Mouse (Mus musculus): ENCODE results near the gene Bax. TPM values are rescaled to one million over a fixed set of nuclear protein-coding genes. Genes with fewer than 3 reads are reported as not detected.

Gene Bax
- 10 to 100 TPM; 60.1 to 64.5 TPM for total RNA-seq (2021)
- long read RNA-seq, experiment 1, transcript Bax-201 (6 exons, 867 nt), result major isoform, 59 of 112 reads
- long read RNA-seq, experiment 1, transcript Bax-203 (5 exons, 1,100 nt), result minor isoform, 26 of 112 reads
- long read RNA-seq, experiment 1, partial matches to known transcripts, result 4 of 112 reads
- long read RNA-seq, experiment 1, other reads (novel, unspliced or antisense), result 20 of 112 reads
- long read RNA-seq, experiment 2, transcript Bax-201 (6 exons, 867 nt), result major isoform, 40 of 59 reads
- long read RNA-seq, experiment 2, transcript Bax-203 (5 exons, 1,100 nt), result minor isoform, 12 of 59 reads
- long read RNA-seq, experiment 2, partial matches to known transcripts, result 5 of 59 reads
- long read RNA-seq, experiment 2, other reads (novel, unspliced or antisense), result 2 of 59 reads

- peak; percentile 95 to 97 for DNase-seq
These were observed at the start of gene Bax for GRCm38 (mm10) chr7:45466283-45467089. TSS of gene Bax (minus strand) at chr7:45466898.

DNA sequence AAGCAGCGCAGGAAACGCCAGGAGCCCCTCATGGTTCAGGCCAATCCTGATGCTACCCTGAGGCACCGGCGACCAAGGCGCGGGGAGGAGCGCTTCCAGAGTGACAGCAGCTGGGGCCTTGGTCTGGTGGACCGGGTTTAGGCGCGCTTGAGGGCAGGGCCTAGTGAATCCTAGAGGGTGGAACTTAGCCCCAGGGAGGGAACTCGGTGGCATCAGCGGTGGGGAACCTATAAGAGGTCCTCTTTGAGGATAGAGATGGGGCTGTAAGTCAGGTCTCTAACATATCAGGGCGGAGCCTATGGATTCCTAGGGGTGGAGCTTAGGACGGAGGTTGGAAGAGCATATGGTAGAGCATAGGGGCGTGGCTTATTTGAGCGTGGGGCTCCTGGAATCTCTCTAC lies 48.7 kb upstream of the Bax start:
- no peak for DNase-seq

GRCm38 (mm10) chr7:45514411-45514810 lies 47.7 kb upstream of the Bax start:
- DNase-seq, result no peak

DNA sequence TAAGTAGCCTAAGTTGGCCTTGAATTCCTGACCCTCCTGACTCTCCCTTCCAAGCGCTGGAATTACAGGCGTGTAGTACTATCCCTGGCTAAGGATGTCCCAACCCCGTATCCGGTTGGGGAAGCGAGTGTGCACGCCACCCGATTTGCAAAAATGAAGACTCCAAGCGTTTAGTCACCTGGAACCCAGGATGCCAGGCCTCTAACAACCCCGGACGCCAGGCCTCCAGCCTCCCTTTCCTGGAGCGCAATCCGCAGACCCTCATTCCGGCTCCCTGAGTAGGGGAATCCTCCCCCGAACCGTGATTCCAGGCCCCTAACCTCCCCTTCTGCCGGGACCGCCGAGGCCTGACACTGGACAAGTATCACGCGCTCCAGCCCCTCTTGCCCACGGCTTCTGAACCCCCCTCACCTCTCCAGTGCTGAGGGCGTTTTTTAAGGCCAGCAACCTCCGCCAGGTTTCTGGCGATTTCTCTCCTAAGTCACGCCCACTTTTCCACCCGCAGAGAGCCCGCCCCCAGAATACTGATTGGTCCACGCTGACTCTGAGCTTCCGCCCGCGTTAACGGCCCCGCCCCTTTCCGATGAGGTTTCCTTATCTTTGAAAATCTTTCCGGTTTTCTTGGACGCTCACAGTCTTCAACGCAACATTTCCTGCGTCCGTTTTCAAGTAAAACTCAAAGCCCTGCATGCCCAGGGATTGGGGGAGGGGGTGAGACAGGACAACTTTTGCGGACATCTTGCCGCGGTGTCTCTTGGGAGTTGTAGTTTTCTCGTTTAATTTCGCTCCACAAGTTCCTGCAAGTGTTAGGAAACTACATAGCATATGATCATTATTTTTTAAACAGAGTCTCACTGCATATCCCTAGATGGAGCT lies 43.5 kb upstream of the Bax start, which contains the start of gene Nucb1:
TSS of gene Nucb1 (minus strand) at position 495 of the 876 bp plus-strand sequence.
- peak; percentile 93 to 95 for DNase-seq

GRCm38 (mm10) chr7:45509181-45509882 lies 42.6 kb upstream of the Bax start:
- DNase-seq, result no peak

DNA sequence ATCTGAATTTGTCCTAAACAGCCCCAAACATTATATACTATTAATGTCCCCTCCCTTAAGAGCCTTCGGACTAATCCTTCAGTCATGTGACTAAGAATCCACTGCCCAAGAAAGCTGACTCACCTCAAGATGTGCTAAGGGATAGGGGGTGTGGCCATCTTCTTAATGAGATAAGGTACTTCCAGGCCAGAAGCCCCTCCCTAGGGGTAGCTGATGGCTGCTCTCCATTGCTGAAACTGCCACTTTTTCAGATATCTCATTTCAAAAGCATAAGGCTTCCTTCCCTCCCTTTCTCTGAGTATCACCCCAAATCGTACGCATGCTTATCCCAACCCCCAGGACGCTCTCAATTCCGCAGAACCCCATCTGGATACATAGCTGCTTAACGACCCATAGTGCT lies 41.9 kb upstream of the Bax start:
- DNase-seq, result no peak

GRCm38 (mm10) chr7:45507583-45507982 lies 40.9 kb upstream of the Bax start:
- no peak for DNase-seq

GRCm38 (mm10) chr7:45498427-45498826 lies 31.7 kb upstream of the Bax start:
- no peak for DNase-seq

DNA sequence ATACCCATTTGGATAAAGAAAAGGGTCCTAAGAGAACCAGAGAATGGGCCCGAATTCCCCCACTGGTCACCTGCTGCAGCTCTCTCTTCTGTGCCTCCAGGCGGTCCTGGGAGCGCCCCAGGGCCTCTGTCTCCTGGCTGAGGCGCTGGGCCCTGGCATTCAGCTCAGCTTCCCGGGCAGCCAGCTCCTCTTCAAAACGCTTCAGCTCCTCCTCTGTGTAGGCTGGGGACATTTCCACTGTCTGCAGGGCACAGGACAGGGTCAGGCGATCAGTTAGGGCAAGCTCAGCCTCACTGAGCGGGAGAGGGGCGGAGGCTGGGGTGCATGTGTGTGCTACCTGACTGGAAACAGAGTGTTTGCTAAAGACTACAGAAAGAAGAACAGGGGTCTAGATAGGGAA lies 27.9 kb upstream of the Bax start:
- no peak for DNase-seq

DNA sequence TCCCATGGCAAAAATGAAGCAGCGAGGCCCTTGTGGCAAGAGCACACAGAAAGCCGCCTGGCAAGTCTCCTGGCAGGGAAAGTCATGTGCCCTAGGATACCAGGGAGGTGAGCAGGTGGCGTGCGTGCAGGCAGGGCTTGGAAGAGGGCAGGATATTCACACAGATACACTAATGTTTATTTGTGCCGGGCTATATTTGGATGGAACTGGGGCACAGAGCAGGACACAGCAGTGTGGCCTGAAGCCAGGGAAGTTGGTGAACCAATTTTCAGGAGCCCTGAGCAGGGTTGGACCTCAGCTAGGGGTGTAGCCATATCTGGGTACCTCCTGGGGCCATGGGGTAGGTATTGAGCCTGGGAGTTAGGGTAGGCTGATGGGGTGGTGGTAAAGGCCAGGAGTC lies 26.3 kb upstream of the Bax start:
- peak in 1 of 2 experiments; percentile 19 for DNase-seq

DNA sequence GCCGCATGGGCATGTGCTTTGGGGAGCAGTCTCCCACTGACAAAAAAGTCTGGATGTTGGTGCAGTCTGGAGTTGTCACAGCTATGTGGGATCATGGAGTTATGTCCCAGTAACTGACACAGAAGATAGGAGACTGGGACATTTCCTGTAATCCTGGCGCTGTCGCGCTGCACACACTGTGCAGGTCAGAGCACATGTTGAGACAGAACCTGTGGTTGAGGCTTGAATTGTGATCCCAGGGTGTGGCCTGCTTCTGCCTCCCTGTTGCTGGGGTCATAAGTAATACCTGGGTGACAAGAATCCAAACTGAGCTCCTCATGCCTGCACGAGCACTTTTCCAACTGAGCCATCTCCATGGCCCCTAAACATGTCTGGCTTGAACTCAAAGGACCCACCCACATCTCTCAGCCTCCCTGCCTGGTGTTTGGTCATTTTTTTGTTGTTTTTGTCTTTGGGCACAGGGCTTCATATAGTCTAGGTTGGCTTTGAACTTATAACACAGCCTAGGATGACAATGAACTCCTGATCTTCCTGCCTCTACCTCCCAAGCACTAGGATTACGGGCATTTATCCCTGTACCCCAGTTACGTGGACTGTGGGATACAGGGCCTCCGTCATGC lies 25.6 kb upstream of the Bax start:
- no peak for DNase-seq

DNA sequence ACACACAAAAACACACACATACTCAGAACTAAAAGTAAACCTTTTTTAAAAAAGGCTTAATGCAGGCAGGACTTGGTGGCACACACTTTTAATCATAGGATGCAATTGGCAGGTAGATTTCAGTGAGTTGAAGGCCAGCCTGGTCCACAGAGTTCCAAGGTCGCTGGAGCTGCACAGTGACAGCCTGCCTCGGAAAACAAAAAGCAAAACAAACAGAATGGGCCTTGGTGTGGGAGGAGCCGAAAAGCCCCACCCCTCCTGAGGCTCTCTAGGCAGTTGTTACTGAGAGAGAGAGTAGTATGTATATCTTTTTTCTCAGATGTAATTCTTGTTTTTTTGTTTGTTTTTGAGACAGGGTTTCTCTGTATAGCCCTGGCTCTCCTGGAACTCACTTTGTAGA lies 24.6 kb upstream of the Bax start:
- peak; percentile 64 to 81 for DNase-seq

GRCm38 (mm10) chr7:45490822-45491221 lies 24.1 kb upstream of the Bax start:
- DNase-seq, result peak; percentile 32 to 51

GRCm38 (mm10) chr7:45489578-45489977 lies 22.9 kb upstream of the Bax start:
- no peak for DNase-seq

DNA sequence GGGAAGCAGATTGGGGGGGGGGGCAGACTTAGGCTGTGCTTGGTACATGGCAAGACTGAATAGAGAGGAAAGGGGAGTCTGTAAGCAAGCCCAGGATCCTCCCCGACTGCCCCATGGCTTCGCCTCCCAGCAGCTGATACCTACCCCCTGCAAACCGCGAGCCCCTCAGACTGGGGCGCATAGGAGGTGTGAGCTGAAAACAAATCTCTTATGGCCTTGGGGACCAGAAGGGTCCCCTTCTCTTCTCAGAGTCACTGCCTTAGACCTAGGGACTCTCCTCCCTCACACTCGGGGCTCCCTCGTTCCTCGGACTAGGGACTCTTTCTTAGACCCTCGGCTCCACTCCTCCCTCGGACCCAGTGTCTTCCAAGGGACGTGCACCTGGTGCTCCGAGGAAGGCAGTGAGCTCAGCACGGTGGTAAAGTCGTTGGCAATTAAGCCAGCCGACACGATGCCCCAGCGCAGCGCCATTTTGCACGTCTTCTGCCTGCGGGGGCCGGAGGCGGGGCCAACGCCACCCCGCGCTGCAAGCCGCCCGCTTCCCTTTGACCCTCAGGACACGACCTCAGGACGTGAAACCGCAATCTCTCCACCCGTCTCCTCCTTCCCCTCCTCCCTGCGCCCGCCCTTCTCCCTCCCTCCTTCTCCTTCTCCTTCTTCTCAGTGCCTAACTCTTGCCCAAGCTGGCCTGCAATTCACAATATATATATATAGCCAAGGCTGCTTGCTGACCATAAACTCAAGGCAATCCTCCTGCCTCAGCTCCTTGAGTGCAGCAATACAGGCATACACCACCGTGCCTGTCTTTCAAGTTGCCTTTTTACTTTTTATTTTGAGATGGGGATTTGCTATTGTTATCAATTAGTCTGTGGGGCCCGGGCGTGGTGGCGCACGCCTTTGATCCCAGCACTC lies 21.9 kb upstream of the Bax start, which contains the start of gene Dhdh:
TSS of gene Dhdh (minus strand) at position 513 of the 912 bp plus-strand sequence.
- DNase-seq, result peak; percentile 88 to 91

DNA sequence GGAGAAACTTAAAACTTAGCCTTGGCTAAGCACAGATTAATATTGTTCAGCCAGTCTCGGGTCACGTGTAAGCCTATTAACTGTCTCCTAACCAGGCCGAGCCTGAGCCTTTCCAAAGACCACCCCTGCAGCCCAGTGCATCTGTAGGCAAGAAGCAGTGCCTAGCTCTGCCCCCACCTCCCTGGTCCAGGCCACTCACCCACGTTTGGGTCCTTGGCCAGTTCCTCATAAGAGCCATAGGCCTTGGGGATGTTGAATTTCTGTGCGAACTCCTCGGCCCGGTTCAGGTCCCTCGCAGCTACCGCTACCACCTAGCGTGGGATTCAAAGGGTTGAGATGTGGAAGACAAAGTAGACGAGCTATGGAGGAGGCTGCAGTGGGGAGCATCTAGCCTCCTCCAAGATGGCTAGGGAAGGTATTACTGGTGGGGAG lies 21.2 kb upstream of the Bax start:
- DNase-seq, result no peak

DNA sequence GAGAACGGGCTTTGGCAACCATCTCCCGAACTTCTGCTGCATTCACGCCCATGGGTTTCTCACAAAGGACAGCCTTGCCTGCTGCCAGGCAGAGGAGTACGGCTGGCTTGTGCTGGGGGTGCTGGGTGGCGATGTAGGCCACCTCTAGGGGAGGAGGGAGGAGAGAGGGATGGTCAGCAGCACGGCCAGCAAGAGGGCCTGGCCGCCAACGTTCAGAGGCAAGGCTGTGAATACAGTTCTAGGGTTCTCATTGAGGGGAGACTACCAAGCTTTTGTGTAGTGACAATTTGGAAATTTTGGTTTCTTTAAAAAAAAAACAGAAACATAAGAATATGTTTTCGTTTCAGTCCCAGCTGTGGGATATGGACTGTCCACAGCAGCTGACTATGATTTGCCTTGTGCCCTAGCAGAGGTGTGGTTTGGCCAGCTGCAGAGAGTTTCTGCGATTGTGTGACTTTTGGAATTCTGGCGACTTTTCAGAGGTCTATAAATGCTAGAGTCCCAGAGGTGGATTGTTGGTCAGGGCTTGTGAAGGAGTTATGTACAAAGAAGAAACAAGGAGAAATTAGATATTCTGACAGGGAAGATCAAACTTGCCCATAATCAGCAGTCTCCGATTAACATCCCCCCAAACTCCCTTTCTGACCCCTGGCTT lies 20.2 kb upstream of the Bax start, which contains the start of gene Gm45808:
TSS of gene Gm45808 (minus strand) at position 51 of the 655 bp plus-strand sequence.
- no peak for DNase-seq

DNA sequence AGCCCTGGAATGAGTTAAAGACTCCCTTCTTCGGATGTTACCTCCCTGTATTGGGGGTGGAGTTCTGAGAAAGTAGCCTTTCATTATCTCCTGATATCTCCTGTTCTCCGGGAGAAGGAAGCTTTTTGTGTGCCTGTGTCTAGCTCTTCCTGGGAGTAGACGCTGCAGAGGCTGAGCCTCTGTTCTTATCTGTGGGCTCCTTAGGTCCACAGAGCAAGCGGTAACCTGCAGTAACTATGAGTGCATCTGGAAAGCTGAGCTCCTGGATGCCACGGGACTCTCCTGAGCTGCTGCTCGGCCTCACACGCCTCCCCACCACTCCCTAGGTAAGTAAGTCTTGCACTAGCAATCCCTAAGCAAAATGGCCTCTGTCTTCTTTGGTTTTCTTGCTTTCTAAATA lies 19.5 kb upstream of the Bax start:
- DNase-seq, result no peak

DNA sequence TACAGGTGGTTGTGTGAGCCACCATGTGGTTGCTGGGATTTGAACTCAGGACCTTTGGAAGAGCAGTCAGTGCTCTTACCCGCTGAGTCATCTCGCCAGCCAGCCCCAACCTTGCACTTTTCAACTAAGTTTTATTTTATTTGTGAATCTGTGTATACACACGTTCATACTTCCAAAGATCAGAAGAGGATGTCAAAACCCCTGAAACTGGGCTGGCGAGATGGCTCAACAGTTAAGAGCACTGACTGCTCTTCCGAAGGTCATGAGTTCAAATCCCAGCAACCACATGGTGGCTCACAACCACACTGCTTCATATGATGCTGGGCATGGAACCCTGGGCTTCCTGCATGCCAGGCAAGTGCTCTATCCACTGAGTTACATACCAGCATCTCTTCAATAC lies 18.3 kb upstream of the Bax start:
- DNase-seq, result peak in 1 of 2 experiments; percentile 25

Data from adrenal gland, postnatal 36 days (tissue).